Mouse (Mus musculus): ENCODE results near the gene Arid4a. TPM values are rescaled to one million over a fixed set of nuclear protein-coding genes. Genes with fewer than 3 reads are reported as not detected.

Arid4a gene
- polyA plus RNA-seq, 1 experiment from 2014 or later, result 39.1 TPM

DNA sequence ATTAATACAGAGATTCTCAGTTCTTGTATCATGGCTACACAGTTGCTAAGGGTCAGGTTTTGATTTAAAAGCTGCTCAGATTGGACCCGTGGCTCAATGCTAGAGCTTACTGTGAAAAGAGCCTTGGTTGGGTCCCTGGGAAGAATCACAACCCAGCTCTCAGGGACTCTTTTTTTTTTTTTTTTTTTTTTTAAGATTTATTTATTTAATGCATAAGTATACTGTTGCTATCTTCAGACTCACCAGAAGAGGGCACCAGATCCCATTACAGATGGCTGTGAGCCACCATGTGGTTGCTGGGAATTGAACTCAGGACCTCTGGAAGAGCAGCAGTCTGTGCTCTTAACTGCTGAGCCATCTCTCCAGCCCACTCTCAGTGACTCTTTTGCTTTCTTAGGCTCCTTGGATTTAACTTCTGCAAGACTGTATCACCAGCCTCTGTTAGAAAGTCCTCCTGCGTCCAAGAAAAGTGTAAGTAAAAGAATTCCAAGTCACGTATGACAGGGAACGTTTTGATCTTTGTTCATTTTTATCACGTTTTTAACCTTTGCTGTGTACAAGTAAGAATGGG, 123.6 kb downstream of the Arid4a start:
- Histone ChIP-seq H3K27ac (no peak overlapping the region), H3K4me1 (replicated peaks; ENCODE audit: control insufficient read depth, insufficient read depth, low read length) (peaks cover 22% of the 10 kb centered on the region), H3K27me3 (ENCODE audit: control insufficient read depth, insufficient read depth, low read length) (no peaks in the 10 kb centered on the region), H3K4me3 (replicated peaks; ENCODE audit: low read length) (no peak overlapping the region), H3K9ac (no peak overlapping the region), H3K4me2 (replicated peaks) (peak overlapping the region; percentile 89), H3K36me3 (replicated peaks; ENCODE audit: control insufficient read depth, insufficient read depth) (peaks cover 42% of the 10 kb centered on the region), H3K9me3 (ENCODE audit: control insufficient read depth, low read length) (no peaks in the 10 kb centered on the region)
- DNase-seq (ENCODE audit: low spot score) (no peak), ATAC-seq (ENCODE audit: low FRiP score) (no peak)
- WGBS, result 85% methylated on average over 5 of the region's 5 CpGs

DNA sequence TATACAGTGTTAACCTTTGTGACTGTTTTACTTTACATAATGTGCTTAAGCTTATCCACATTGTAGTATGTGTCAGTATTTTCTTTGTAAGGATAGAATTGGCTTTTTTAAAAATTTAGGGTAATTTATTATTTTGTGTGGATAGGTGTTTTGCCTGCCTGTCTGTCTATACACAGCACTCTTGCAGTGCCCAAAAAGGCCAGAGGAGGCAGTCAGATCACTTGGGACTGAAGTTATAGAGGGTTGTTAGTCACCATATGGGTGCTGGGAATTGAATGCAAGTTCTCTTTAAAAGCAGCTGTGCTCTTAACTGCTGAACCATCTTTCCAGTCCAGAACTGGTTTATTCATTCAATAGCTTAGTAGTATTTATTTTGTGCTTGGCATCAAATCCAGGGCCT, 125.4 kb downstream of the Arid4a start:
- H3K36me3 ChIP-seq (replicated peaks; ENCODE audit: control insufficient read depth, insufficient read depth), result peaks cover 52% of the 10 kb centered on the region

DNA sequence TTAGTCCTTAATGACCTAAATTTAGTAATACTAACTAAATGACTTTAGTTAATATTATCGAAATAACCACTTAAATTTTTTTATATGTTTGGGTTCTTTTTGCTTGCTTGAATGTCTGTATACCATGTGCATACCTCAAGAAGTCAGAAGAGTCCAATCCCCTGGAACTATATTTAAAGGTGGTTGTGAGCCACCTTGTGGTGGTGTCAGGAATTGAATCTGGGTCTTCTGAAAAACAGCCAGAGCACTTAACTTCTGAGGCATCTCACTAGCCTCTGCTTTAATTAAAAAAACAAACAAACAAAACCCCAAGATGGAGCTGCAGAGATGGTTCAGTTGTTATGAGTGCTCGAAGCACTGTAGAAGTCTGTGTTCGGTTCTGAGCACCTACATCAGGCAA, 131.9 kb downstream of the Arid4a start:
- H3K27ac ChIP-seq, result no peak overlapping the region
- H3K9me3 ChIP-seq (ENCODE audit: control insufficient read depth, low read length), result no peaks in the 10 kb centered on the region
- H3K4me3 ChIP-seq (replicated peaks; ENCODE audit: low read length), result no peak overlapping the region
- no peak overlapping the region for H3K9ac ChIP-seq
- no peaks in the 10 kb centered on the region for H3K4me1 ChIP-seq (replicated peaks; ENCODE audit: control insufficient read depth, insufficient read depth, low read length)
- peak; percentile 77 for DNase-seq (ENCODE audit: low spot score)
- no peak for ATAC-seq (ENCODE audit: low FRiP score)
- no peaks in the 10 kb centered on the region for H3K27me3 ChIP-seq (ENCODE audit: control insufficient read depth, insufficient read depth, low read length)
- H3K4me2 ChIP-seq (replicated peaks), result no peak overlapping the region
- H3K36me3 ChIP-seq (replicated peaks; ENCODE audit: control insufficient read depth, insufficient read depth), result peaks cover 61% of the 10 kb centered on the region
- WGBS, result 91% methylated on average over 3 of the region's 3 CpGs

More for the DNA sequence above, 125.4 kb downstream of the Arid4a start:
- H3K9ac ChIP-seq, result no peak overlapping the region
- H3K4me3 ChIP-seq (replicated peaks; ENCODE audit: low read length), result no peak overlapping the region
- H3K4me1 ChIP-seq (replicated peaks; ENCODE audit: control insufficient read depth, insufficient read depth, low read length), result peaks cover 17% of the 10 kb centered on the region
- no peak overlapping the region for H3K27ac ChIP-seq
- DNase-seq (ENCODE audit: low spot score) (no peak), ATAC-seq (ENCODE audit: low FRiP score) (no peak)
- no peaks in the 10 kb centered on the region for H3K9me3 ChIP-seq (ENCODE audit: control insufficient read depth, low read length)
- H3K27me3 ChIP-seq (ENCODE audit: control insufficient read depth, insufficient read depth, low read length), result no peaks in the 10 kb centered on the region
- no peak overlapping the region for H3K4me2 ChIP-seq (replicated peaks)

Other genes with a start within 250 kb of the Arid4a start
- gene Frmd6, start 190.5 kb upstream of the Arid4a start, polyA plus RNA-seq (2014; fragmentation: Nextera tagmentation; extraction: Ambion mirVana), result 9.5 and 10.6 TPM in 2 replicates
- gene Actr10, start 78.1 kb upstream of the Arid4a start, polyA plus RNA-seq (2014; fragmentation: Nextera tagmentation; extraction: Ambion mirVana), result 220 and 224 TPM in 2 replicates
- gene Psma3, start 41.4 kb upstream of the Arid4a start, polyA plus RNA-seq (2014; fragmentation: Nextera tagmentation; extraction: Ambion mirVana), result 488 and 564 TPM in 2 replicates
- not detected in 2 replicates for gene Tomm20l, start 95.4 kb downstream of the Arid4a start, polyA plus RNA-seq (2014; fragmentation: Nextera tagmentation; extraction: Ambion mirVana)
- 114 and 116 TPM in 2 replicates for gene Timm9, start 120.7 kb downstream of the Arid4a start, polyA plus RNA-seq (2014; fragmentation: Nextera tagmentation; extraction: Ambion mirVana)
- gene 2700049A03Rik, start 120.9 kb downstream of the Arid4a start, polyA plus RNA-seq (2014; fragmentation: Nextera tagmentation; extraction: Ambion mirVana), result 11.1 and 13.9 TPM in 2 replicates

Measured in hindbrain, embryonic 14.5 days (tissue).